Mouse (Mus musculus) kidney, adult 11 months (tissue): ENCODE measurements around the gene Agbl5.

Experiments
- DNase-seq: peaks from one replicate; pipeline ENCODE4 v3.0.0; 2022

The Agbl5 gene

DNA sequence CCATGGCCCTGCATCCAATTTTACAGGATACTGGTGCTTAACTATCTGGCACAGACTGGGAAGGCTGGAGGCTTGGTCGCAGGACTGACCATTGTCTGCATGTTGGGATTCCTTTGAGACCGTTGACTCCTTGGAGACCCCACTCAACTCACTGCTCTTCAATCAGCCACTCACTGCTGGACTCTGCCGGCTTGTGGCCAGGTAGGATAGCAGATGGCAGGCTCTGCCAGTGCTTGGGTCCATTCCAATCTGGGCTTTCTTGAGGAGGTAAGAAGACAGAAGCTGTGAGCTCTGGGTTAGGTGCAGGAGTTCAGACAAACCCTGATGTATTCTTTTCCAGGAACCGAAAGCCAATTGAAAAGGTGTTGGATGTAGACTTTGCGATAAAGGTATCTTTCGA, 65.6 kb downstream of the Agbl5 start:
- peak; percentile 16 for DNase-seq

DNA sequence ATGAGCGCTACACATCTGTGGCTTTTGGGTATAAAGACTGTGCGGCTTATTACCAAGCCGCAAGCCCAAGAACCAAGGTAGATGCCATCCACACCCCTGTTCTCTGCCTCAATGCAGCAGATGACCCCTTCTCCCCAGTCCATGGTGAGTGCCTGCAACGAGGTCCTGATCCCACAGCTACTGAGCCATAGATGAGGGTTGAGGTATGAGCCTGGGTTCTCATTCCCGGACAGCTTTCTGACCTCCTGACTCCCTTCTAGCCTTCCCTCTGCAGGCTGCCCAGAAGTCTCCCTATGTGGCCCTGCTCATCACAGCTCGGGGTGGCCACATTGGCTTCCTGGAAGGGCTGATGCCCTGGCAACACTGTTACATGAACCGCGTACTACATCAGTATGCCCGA, 66.1 kb downstream of the Agbl5 start:
- DNase-seq: no peak

DNA sequence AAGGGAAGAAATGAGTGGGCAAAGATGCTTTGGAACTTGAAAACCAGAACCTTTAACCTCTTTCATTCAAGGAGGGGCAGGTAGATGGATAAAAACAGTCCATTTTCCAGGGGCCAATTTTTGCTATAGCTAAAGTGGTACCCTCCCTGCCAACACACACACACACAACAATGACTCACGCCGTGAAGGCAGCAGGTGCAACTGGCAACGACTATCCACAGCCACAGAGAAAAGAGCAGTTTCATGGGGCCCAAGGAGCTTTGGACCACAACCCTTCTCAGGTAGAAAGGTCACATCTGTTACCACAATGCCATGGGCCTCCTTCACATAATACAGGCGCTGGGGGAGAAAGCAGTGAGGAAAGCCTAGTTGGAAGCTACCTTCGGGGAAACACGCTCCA, 67.3 kb downstream of the Agbl5 start:
- no peak for DNase-seq
